Mouse (Mus musculus): ENCODE results near the gene Gm14440.
"Not testable (repeated sequence)": the region's sequence is repeated elsewhere in the genome, so short reads cannot be mapped to it uniquely, and the experiment has no call there.

The Gm14440 gene

DNA sequence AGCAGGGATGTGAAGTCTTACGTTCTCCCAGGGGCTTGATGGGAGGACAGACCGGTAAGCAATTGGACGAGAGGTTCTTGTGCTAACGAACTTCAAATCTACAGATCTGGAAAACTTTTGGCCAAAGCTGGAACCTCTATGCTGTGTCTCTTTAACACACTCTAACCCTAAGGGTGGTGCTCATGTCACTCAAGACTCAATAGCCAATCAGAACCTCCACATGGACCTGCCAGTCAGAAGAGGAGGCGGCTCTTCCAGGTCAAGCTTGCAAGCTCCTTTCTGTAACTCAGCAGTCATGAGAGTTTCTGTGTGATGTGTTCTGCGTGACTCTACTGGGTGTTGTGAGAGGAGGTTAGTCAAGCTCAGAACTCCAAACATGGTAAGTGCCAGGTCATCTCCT is at the start of gene Gm14440:
Gene Gm14440 (plus strand): TSS at position 301 of the 400 bp plus-strand sequence.
- DNase-seq, result not testable (repeated sequence)

All from kidney, postnatal 14 days (tissue).